Mouse (Mus musculus): ENCODE data around the gene Traf3.
A peak's percentile ranks its signal among the peaks of the same experiment; 100 is the strongest.

Gene Traf3

DNA sequence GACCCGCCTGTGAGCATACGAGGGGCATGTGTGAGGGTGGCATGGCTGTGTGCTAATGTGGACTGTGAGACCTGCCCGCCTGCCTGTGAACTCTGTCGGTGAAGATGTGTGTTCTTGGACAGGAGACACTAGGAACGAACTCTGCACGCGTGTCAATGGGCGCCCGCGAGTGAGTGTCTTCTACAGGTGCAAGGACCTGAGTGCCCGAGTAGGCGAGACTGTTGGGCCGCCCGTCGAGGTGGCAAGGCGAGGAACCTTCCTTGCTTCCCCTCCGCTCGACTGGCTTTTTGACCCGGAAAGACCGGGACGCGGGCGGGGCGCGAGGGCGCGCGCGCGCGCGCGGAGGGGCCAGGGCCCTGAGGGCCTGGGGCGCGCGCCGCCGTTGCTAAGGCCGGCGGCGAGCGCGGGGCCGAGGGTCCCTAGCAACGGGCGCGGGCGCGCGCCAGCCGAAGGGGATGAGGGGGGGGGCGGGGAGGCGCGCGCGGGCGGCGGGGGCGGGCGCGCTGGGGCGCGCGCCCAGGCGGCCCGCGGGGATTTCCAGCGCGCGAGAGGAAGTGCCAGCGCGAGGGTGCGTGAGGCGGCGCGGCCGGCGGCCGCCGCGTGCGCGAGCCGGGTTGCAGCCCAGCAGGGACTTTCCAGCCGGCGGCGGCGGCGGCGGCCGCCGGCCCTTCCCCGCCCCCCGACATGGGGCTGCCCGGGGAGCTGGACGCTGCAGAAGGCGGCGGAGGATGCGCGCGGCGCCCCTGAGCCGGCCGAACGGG is at the start of gene Traf3:
Gene Traf3, plus strand, starts transcription at position 540 of the 761 bp plus-strand sequence.
- peak; percentile 87 for DNase-seq (ENCODE audit: low spot score)

DNA sequence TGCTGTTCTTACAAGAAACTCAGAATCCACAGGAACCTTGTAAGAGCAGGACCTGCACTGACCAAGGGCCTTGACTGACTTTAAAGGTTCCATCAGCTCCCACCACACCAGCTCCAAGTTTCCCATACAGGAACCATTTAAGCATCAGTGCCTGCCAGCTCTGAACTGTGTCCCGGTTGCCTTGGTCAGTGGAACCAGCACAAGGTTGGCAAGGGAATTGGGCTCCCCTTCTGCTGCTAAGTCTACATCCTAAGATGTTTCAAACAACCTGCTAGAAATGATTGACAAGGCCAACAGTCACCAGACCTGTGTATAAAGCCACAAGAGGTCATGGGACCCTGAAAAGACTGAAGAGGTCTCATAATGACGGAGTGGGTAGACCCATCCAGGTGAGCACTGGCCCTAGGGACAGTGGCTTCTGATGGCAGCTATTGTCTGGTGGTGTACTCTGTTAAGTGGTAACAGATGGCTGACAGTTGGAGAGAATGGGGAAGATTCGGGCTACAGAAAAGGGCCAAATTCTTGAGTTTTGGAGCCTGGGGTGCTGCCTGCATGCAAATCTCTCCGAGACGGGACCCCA is 46.6 kb upstream of the Traf3 start:
- no peak for DNase-seq (ENCODE audit: low spot score)

DNA sequence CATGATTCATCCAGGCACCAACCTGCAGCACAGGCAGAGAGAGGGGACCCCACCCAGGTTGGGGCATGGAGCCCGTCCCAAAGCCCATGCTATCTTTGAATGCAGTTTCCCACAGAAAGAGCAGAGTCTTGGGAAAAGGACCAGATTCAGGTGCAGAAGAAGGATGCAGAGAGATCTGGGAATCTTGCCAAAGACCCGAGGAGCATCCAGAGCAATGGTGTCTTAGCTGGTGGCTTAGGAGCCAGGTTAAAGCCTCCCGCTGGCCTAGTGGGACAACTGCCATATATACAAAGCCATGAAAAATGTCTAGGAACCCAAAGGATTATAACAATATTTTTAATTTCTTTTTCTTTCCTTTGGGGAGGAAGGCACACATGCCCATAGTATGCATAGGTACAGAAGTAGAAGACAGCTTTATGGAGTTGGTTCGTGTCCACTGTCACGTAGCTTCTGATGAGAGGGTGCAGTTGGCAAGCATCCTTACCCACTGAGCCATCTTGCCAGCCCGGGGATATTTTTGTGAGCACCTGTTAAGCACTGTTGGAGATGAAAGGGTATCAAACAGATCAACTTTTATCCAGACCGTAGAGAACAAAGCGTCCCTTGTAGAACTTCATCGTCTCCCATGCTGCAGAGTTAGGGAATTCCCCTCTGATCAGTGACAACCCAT is 45.1 kb upstream of the Traf3 start:
- no peak for DNase-seq (ENCODE audit: low spot score)

DNA sequence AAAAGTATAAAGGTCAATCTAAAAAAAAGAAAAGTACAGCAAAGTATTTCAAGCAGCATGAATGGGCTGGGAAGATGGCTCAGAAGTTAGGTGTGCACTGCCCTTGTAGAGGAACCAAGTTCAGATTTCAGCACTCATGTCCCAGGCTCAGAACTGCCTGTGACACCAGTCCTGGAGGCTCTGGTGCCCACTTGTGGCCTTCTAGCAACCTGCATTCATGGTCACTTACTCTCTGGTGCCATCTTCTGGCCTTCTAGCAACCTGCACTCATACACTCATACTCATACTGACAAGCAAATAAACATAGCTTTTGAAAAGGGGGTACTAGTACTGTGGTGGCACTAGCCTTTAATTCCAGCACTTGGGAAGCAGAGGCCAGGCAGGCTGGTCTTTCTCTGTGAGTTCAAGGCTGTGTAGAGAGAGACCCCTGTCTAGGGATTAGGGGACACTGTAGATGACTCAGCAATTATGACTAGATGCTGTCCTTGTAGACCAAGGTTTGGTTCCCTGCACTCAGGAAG is 43.8 kb upstream of the Traf3 start:
- peak; percentile 34 for DNase-seq (ENCODE audit: low spot score)

DNA sequence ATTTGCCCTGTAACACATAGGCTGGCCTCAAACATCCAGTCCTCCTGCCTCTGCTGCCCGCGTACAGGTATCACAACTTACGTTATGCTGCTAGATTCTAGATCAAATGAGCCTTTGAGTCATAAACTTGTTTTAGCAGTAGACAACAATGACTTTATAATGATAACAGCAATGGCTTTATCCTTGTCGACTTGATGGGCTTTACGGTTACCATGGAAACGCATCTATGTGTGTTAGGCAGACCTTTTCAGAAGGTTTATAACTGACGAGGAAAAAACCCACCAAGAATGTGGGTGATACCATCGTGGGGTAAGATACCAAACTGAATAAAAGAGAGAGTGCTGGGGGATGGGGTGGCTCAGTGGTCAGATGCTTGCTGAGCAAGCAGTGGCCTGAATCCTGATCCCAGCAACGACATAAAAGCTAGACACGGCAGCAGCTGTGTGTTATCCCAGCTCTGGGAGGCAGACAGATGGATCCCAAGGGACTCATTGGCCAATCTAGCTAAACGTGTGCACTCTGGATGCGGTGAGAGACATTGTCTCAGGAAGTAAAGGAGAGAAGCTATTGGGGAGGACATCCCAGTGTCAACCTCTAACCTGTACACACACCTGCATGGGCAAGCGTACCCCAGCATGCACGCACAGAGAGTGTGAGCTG is 41.4 kb upstream of the Traf3 start:
- no peak for DNase-seq (ENCODE audit: low spot score)

DNA sequence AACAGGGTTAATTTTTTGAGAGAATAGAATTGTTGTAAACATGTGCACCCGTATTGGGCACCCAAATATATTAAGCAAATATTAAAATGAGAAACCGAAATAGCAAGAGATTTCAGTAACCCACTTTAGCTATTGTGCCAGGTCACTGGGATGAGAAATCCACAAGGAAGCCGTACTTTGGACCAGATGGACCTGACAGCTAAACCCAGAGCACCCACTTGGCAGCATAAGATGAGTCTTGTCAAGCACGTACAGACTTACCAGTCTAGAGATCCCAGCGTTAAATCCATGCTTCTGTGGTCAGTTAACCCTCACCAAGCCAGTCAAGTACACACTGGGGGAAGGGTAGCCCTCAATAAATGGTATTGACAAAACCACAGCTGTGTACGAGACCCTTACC is 40.5 kb upstream of the Traf3 start:
- DNase-seq (ENCODE audit: low spot score): no peak

DNA sequence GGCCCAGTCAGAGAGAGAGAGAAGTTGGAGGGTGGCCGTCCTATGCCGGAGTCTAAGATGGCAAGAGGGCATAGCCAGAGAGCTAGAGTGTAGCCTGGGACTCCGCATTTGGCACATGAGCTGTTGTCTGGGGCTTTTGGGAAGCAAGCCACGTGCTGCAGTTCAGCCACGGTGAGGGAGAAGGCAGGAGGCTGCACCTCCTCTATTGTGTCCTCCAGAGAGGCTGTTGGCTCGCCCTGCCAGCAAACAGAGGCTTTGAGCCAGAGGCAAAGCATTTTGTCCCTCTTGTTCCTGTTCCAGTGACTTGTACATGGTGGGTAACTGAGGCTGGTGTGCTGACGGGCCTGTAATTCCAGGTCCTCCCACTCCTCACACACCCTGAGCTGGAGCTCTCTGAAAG is 32.0 kb upstream of the Traf3 start:
- no peak for DNase-seq (ENCODE audit: low spot score)

DNA sequence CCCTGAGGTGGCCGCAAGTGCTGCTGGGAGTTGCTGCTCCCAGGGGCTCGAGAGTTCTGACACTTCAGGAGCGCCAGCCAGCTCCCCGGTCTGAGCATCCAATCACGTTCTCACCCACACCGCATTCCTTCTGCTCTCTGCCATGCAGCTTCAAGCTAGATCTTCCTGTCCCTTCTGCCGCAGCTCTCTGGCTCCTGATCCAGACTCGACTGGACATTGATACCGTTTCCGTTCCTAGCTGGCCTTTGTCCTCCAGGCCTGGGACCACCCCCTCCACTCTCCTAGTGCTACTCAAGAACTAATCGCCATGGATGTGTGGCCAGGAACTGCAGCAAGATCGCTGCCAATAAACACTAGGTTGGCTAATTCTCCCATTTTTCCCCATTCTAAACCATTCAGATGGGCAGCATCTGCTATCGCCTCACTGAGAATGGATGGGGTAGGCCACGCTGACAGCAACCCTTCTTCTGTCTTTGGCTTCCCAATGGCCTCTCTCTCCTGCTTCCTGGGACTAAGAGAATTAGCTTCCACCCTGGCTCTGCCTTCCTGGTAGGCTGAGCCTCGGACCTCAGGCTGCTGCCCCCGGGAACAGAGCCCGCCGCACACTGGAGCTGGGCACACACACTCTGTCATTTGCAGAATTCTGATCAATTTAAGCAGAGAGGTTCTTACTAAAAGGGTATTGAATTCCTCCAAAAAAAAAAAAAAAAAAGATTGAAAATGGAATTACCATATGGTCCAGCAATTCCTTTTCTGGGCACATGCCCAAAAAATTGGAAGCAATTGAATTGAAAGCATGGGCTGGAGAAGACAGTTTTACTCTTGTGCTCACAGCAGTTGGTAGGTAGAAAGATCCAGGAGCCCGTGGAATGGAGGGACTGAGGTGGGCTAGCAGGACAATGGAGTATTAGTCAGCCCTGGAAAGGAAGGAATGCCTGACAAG is 31.1 kb upstream of the Traf3 start:
- DNase-seq (ENCODE audit: low spot score): no peak

DNA sequence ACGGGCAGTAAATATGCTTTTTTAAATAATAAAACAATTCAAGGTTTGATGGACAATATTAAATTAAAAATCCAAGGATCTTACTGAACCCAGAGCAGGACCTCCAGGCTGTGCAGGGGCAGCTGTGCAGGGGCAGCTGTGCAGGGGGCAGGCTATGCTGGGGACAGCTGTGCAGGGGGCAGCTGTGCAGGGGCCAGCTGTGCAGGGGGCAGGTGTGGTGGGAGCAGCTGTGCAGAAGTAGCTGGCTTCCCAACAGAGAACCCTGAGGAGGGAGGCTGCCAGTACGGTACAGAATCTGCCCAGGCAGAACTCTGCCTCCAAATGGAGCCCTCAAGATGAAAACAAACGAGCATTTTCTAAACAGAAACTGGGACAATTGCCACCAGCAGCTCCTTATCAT is 30.2 kb upstream of the Traf3 start:
- no peak for DNase-seq (ENCODE audit: low spot score)

DNA sequence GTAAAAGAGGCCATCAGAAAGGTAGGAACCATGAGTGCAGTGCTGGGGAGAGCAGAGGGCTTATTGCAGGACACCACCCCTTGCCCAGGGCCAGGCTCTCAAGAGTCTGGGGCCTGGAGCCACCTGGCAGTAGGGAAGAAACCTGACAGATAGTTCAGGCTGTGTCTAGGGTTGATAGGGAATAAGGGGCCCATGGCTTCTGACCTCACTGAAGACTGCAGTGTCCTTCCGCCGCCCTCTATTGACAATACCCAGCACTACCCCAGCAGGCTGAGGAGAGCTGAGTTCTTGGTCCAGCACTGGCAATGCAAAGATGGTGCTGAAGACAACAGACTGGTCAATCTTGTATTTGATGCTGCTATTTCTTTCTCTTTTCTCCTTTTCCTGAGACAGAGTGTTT is 29.1 kb upstream of the Traf3 start:
- no peak for DNase-seq (ENCODE audit: low spot score)

DNA sequence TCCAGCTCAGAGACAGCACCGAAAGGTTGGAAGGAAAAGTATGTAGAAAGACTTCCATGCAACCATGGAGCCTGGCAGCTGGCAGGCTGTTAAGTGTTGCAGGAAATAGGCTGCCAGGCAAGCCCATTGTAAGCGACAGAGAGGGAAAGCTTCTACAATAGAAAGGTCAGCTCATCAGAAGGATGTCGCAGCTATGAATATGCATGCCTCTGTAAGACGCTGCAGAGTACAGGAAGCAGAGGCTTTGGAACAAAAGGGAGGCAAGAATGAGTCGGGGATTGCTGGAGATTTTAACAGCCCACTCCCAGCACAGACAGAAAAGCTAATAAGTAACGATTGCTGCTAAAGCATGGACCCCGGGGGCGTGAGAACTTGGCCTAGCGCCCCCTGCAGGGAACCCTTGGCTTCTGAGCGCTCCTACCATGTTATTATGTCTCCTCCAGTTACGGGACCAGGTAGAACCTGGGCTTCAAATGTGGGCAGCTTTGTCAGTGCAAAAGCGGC is 23.1 kb upstream of the Traf3 start:
- peak; percentile 60 for DNase-seq (ENCODE audit: low spot score)

DNA sequence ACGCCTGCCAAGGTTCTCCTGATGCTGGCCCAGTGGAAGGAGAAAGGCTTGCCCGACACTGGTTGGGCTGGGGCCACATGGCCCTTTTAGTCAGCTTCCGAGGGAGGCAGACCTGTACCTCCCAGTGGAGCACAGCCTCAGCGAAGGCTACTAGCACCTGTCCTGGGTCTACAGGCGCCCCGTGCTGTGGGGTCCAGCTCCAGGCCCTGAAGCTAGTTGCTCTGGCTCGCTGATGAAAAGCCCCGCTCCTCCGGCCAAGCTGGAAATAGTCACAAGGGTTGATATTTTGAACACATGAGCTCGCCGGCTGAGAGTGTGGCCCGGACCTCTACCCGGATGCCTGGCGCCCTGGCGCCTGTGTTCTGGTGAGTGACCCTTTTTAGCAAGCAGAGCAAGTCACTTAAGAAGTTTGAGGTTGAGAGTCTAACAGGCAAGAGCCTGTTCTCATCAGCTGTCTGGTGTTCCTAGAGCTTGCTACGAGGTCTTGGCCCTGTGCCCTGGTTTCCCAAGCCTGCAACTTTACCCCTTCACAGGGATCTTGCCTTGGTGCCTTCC is 22.6 kb upstream of the Traf3 start:
- no peak for DNase-seq (ENCODE audit: low spot score)

DNA sequence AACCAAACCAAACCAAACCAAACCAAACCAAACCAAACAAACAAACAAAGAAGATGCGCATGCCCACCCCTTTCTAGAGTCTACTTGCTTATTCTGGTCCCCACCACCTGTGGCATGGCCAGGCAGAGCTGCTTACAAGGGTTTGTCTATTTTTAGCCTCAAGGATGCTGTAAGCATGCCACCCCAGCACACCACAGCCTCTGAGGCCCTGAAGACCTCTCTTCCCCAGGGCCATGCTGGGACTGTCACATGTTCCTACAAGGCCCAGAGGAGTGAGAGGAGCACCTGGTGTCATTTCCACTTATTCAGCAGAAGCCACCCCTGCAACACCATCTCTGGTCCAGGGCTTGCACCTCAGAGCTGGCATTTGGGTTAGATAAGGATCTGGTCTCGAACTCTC is 21.6 kb upstream of the Traf3 start:
- no peak for DNase-seq (ENCODE audit: low spot score)

DNA sequence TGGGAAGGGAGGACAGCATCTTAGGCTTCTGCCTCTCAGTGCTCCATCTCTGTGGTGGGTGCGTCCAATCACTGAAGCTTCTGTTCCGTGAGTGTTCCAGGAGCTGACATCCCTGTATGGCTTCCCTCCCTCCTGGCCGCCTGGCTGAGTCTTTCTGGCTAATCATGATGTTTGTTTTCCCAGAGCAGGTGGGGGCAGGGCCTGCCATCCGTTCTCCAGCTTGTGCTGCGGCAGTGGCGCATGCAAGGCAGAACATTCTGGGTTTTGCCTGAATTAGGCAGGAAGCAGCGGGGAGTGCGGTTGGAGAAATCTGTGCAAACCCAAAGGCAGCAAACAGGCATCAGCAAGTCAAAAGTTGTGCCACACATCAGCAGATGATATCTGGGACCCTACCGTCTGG is 20.9 kb upstream of the Traf3 start:
- peak; percentile 49 for DNase-seq (ENCODE audit: low spot score)

DNA sequence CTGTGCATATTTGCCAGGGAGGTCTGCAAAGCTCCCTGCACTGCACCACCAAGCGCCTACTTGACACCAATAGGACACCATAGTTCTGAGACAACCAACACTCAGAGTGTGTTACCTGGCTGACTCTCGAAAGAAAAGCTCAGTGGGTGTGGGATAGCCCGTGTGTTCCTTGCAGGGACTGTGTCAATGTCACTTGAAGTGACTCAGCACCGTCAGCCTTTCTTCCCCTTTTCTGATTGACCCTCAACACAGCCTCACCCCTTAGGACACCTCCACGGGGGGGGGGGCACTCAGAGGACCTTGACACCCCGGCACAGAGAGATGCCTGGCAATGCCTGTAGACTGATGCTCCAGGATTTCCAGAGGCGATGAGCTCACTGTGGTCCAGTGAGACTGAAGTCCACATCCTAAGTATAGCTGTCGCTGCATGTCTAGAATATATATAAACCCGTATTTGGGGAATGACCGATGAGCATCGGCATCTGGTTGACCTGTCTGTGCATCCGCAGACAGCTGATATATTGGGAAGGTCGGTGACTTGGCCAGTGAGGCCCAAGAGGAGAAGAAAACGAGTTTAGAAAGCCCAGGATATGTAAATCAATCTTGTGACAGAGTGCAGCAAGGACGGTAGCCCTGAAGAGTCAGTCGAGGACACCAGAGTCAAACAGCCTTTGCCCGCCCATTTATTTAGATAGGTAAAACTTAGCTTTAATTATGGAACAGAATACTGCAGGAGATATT is 16.5 kb upstream of the Traf3 start:
- DNase-seq (ENCODE audit: low spot score): no peak

DNA sequence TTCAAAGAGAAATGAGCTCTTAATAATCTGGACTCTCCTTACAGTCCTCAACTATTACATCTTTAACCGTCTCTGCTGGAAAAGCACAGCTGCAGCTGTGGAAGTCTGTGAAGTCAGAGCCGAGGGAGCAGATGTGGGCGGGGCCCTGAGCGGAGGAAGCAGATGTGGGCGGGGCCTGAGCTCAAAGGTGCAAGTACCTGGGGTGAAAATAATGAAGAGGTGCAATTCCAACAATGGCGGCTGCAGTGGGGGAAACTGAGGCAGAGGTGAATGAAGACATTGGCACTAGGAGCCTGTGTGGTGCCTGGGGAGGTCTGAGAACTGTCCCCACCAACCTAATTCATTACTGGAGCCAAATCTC is 16.0 kb upstream of the Traf3 start:
- no peak for DNase-seq (ENCODE audit: low spot score)

DNA sequence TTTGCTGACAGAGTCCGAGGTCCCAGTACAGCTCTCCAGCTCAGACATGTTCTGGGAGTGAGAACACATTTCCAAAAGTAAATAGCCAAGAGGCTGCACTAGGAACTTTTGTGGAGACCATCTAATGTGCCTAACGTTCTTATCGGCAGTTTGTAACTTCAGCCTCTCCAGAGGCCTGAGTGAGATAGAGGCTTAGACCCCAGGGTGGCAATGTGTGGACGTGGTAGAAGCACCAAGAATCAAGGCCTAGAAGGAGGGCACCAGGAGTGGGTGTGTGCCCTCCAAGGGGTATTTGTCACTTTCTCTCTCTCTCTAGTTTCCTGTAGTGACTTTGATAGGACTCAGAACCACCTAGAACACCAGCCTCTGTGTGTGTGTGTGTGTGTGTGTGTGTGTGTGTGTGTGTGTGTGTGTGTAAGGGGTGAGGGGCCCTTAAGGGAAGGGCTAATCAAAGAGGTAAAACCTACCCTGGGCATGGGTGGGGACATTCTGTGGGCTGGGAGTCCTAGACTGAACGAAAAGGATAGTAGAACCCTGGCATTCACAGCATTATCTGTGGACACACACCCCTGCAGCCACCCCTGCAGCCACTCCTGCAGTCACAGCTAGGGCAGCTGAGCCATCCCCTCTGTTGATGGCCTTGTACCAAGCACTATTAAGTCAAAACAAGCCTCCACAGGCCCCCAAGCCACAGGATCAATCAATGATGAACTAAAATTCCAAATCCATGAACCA is 14.6 kb upstream of the Traf3 start:
- no peak for DNase-seq (ENCODE audit: low spot score)

DNA sequence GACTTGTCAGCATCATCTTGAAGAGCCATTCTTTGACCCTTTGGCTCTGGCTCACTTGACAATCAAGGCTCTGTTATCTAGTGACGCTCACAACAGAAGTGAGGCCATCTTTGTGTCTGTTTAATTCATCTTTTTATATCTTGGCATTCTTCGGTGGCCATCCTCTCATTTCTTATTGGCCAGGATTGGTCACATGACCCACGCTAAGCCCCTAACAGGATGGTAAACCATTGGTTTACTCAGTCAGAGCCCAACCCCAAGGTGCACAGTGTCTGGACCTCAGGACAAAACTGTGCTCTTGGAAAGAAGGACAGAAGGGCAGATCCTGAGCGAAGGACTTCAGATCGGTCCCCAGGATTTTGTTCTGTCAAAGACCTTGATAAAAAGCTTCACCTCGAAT is 13.6 kb upstream of the Traf3 start:
- DNase-seq (ENCODE audit: low spot score): no peak

DNA sequence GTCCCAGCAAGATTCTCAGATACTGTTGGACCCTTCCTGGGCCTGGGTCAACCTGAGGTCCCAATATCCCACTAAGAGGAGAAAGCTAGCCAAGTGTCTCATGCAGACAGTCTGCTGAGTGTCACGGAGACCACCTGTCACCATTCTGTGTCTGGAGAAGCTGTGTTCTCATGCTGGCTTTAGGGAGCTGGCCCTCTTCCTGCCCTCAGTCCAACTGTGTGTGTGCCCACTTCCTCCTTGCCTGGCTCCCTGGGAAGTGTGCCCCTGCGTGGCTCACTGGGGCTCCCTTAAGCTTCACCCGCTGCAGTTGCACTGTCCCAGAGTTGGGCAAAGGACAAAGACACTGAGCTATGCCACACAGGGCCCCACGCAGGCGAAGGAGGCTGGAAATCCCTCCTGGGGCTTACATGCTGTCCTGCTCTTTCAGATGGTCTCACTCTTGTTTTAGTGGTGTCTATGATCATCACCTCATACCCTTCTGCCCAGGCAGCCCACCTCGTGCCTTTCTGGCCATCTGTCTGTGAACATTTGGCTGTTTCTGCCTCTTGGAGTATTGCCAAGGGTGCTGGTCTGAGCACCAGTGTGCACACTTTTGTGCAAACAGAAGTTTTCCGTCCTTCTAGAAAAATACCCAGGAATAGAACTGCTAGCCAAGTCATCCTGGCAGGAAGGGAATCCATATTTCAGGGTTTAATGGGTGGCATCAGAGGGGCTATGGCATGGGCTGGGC is 13.0 kb upstream of the Traf3 start:
- no peak for DNase-seq (ENCODE audit: low spot score)
